Mouse (Mus musculus): ENCODE data around the gene Mbtd1. TPM values are rescaled to one million over a fixed set of nuclear protein-coding genes. Genes with fewer than 3 reads are reported as not detected.

Mbtd1 gene
- polyA plus RNA-seq, 1 experiment from 2014 or later: 26.7 TPM

DNA sequence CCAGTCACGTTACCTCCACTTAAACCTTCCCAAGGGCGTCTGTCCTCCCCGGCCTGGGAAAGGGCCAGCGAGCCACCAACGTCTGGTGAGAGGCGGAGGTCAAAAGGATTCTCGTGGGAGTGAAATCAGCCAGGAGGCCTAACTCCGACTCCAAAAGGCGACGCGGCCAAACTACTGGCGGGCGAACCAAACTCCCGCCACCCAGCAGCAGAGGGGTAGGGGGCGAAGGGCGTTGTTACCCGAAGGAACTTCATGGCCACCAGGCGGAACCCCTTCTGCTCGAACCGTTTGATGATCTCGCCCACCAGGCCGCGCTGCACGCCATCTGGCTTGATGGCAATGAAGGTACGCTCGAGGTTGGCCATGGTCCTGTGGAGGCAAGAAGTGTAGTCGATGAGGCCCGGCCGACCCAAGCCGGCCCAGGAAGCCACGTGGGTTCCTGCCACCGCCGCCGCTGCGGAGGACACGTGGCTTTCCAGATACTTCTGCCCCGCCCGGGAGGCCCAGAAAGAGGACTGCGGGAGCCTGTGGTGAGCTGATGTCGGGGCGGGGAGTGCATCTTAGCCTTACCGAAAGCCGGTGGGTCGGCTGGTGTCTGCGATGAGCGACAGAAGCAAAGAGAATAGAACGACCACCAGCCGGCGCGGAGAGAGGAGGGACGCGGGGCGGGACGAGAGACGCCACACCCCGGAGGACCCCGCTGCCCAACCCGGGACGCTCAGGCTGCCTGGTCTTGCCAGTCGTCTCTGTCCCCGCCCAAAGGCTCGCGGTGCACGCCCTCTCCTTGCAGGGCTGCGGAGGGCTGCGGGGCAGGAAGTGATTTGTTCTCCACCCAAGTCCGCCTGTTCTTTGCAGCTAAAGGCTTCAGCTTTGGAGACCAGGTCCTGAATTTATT is 69.9 kb downstream of the Mbtd1 start:
- peak overlapping the region; percentile 82 for H3K27ac ChIP-seq (replicated peaks; ENCODE audit: low read depth, low read length)
- no peaks in the 10 kb centered on the region for H3K9me3 ChIP-seq (ENCODE audit: control insufficient read depth, low read length)
- DNase-seq (peak; percentile 90), ATAC-seq (ENCODE audit: low FRiP score, low TSS enrichment) (peak; percentile 96)
- H3K4me2 ChIP-seq (ENCODE audit: low read length): peak overlapping the region; percentile 89
- peaks cover 10% of the 10 kb centered on the region for H3K4me1 ChIP-seq (ENCODE audit: control insufficient read depth, insufficient read depth, low read length)
- under 1% methylated on average over 66 of the region's 67 CpGs for WGBS
- peaks cover 44% of the 10 kb centered on the region for H3K36me3 ChIP-seq (ENCODE audit: control insufficient read depth, insufficient read depth, low read length)
- H3K9ac ChIP-seq (replicated peaks; ENCODE audit: low read length): peak overlapping the region; percentile 66
- no peaks in the 10 kb centered on the region for H3K27me3 ChIP-seq (ENCODE audit: control insufficient read depth, insufficient read depth, low read length)
- peak overlapping the region; percentile 60 for H3K4me3 ChIP-seq (replicated peaks; ENCODE audit: low read depth, low read length)

DNA sequence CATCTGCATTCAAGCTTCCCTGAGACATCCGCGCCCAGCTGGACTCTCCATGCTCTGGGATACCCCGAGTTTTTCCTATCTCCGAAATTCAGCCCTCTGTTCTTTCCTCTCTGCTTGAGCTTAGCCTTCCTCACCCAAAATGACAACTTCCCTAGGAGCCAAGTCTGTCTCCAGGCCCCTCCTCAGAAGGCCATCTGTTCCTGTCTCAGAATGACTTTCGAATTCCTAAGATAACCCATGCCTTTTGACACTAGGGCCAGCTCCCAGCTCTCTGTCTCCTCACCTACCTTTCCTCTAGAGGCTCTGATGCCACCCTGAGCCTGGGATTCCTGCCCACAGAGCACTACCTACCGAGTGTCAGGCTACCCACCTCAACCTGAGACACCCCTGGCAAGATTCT is 70.5 kb downstream of the Mbtd1 start, which contains the start of gene Nme2:
TSS of gene Nme2 (minus strand) at position 101 of the 400 bp plus-strand sequence.
- DNase-seq: peak; percentile 9
- peak within 1 kb of the TSS; percentile 89 for H3K4me2 ChIP-seq (ENCODE audit: low read length)
- ATAC-seq (ENCODE audit: low FRiP score, low TSS enrichment): no peak; the same call in 1 of the 2 replicates
- peak within 1 kb of the TSS; percentile 66 for H3K9ac ChIP-seq (replicated peaks; ENCODE audit: low read length)
- no peaks in the 10 kb centered on the region for H3K9me3 ChIP-seq (ENCODE audit: control insufficient read depth, low read length)
- peak within 1 kb of the TSS; percentile 60 for H3K4me3 ChIP-seq (replicated peaks; ENCODE audit: low read depth, low read length)
- H3K27me3 ChIP-seq (ENCODE audit: control insufficient read depth, insufficient read depth, low read length): no peaks in the 10 kb centered on the region
- 8% methylated on average over 6 of the region's 6 CpGs for WGBS
- H3K4me1 ChIP-seq (ENCODE audit: control insufficient read depth, insufficient read depth, low read length): peaks cover 10% of the 10 kb centered on the region
- peaks cover 44% of the 10 kb centered on the region for H3K36me3 ChIP-seq (ENCODE audit: control insufficient read depth, insufficient read depth, low read length)
- peak within 1 kb of the TSS; percentile 82 for H3K27ac ChIP-seq (replicated peaks; ENCODE audit: low read depth, low read length)

DNA sequence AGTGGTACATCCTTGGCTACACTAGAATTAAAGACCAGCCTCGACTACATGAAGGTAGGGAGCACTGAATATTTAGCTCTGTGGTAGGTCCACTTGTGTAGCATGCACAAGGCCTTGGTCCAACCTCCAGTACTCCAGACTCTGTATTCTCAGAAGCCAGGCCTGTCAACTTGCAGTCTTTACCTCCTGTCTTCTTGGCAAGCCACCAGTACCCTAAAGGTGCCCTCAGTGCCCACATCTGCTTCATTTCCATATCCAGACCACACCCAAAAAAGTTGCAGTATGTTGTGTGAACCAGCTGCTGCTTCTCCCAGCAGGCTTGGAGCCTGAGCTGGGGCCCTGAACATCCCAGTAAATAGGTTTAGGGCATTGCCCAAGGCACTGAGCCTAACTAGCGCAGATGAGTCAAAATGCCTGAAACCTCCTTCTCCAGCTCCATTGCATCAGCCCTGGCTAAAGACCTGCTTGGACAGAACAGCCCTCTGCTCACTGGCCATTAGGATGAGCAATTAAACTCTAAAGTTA is 71.4 kb downstream of the Mbtd1 start:
- H3K27ac ChIP-seq (replicated peaks; ENCODE audit: low read depth, low read length): no peak overlapping the region
- H3K9me3 ChIP-seq (ENCODE audit: control insufficient read depth, low read length): no peaks in the 10 kb centered on the region
- no peak overlapping the region for H3K9ac ChIP-seq (replicated peaks; ENCODE audit: low read length)
- ATAC-seq (ENCODE audit: low FRiP score, low TSS enrichment): no peak
- H3K36me3 ChIP-seq (ENCODE audit: control insufficient read depth, insufficient read depth, low read length): peaks cover 46% of the 10 kb centered on the region
- no peak overlapping the region for H3K4me2 ChIP-seq (ENCODE audit: low read length)
- no peak for DNase-seq
- H3K27me3 ChIP-seq (ENCODE audit: control insufficient read depth, insufficient read depth, low read length): no peaks in the 10 kb centered on the region
- peaks cover 10% of the 10 kb centered on the region for H3K4me1 ChIP-seq (ENCODE audit: control insufficient read depth, insufficient read depth, low read length)
- H3K4me3 ChIP-seq (replicated peaks; ENCODE audit: low read depth, low read length): no peak overlapping the region
- 88% methylated on average over 2 of the region's 2 CpGs for WGBS

- Histone ChIP-seq H3K4me2 (ENCODE audit: low read length) (no peak overlapping the region), H3K9me3 (ENCODE audit: control insufficient read depth, low read length) (no peaks in the 10 kb centered on the region), H3K36me3 (ENCODE audit: control insufficient read depth, insufficient read depth, low read length) (peaks cover 49% of the 10 kb centered on the region), H3K27me3 (ENCODE audit: control insufficient read depth, insufficient read depth, low read length) (no peaks in the 10 kb centered on the region), H3K4me1 (ENCODE audit: control insufficient read depth, insufficient read depth, low read length) (peaks cover 10% of the 10 kb centered on the region), H3K27ac (replicated peaks; ENCODE audit: low read depth, low read length) (no peak overlapping the region), H3K9ac (replicated peaks; ENCODE audit: low read length) (no peak overlapping the region), H3K4me3 (replicated peaks; ENCODE audit: low read depth, low read length) (no peak overlapping the region)
- DNase-seq: no peak
- WGBS: 86% methylated on average over 4 of the region's 4 CpGs
- no peak for ATAC-seq (ENCODE audit: low FRiP score, low TSS enrichment)
Observed at GRCm38 (mm10) chr11:93957746-93958145, 72.1 kb downstream of the Mbtd1 start.

DNA sequence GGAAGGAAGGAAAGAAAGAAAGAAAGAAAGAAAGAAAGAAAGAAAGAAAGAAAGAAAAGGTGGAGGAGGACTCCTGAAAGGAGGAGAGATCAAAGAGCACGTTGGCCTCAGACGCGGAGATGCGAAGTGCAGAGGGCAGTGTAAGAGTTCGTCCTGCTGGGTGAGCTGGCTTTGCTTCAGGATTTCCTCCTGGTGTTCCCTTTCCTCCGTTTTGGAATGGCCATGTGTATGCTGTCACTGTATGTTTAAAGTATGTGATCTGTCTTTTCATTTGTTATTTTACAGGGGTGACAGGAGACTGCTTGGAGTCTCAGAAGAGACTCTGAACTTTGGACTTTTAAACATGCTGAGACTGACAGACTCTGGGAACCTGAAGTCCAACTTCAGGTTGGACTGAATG is 75.8 kb downstream of the Mbtd1 start:
- Histone ChIP-seq H3K27ac (replicated peaks; ENCODE audit: low read depth, low read length) (no peak overlapping the region), H3K4me2 (ENCODE audit: low read length) (no peak overlapping the region), H3K9ac (replicated peaks; ENCODE audit: low read length) (no peak overlapping the region), H3K4me1 (ENCODE audit: control insufficient read depth, insufficient read depth, low read length) (peaks cover 2% of the 10 kb centered on the region; the same call in 1 of the 2 replicates), H3K4me3 (replicated peaks; ENCODE audit: low read depth, low read length) (no peak overlapping the region), H3K27me3 (ENCODE audit: control insufficient read depth, insufficient read depth, low read length) (no peaks in the 10 kb centered on the region), H3K9me3 (ENCODE audit: control insufficient read depth, low read length) (no peaks in the 10 kb centered on the region), H3K36me3 (ENCODE audit: control insufficient read depth, insufficient read depth, low read length) (peaks cover 79% of the 10 kb centered on the region)
- WGBS: 92% methylated on average over 6 of the region's 6 CpGs
- DNase-seq (no peak), ATAC-seq (ENCODE audit: low FRiP score, low TSS enrichment) (no peak)

GRCm38 (mm10) chr11:93963013-93963412 is 77.4 kb downstream of the Mbtd1 start:
- Histone ChIP-seq H3K4me2 (ENCODE audit: low read length) (no peak overlapping the region), H3K9me3 (ENCODE audit: control insufficient read depth, low read length) (no peaks in the 10 kb centered on the region), H3K36me3 (ENCODE audit: control insufficient read depth, insufficient read depth, low read length) (peaks cover 74% of the 10 kb centered on the region), H3K27me3 (ENCODE audit: control insufficient read depth, insufficient read depth, low read length) (no peaks in the 10 kb centered on the region), H3K9ac (replicated peaks; ENCODE audit: low read length) (no peak overlapping the region), H3K4me3 (replicated peaks; ENCODE audit: low read depth, low read length) (no peak overlapping the region), H3K4me1 (ENCODE audit: control insufficient read depth, insufficient read depth, low read length) (peaks cover 5% of the 10 kb centered on the region; the same call in 1 of the 2 replicates), H3K27ac (replicated peaks; ENCODE audit: low read depth, low read length) (no peak overlapping the region)
- DNase-seq (no peak), ATAC-seq (ENCODE audit: low FRiP score, low TSS enrichment) (no peak)
- WGBS: 73% methylated on average over 4 of the region's 4 CpGs

GRCm38 (mm10) chr11:93965391-93965790 is 79.7 kb downstream of the Mbtd1 start:
- peaks cover 52% of the 10 kb centered on the region for H3K36me3 ChIP-seq (ENCODE audit: control insufficient read depth, insufficient read depth, low read length)
- H3K9me3 ChIP-seq (ENCODE audit: control insufficient read depth, low read length): no peaks in the 10 kb centered on the region
- H3K4me3 ChIP-seq (replicated peaks; ENCODE audit: low read depth, low read length): no peak overlapping the region
- H3K27me3 ChIP-seq (ENCODE audit: control insufficient read depth, insufficient read depth, low read length): no peaks in the 10 kb centered on the region
- DNase-seq: no peak
- no peak overlapping the region for H3K9ac ChIP-seq (replicated peaks; ENCODE audit: low read length)
- no peak overlapping the region for H3K4me2 ChIP-seq (ENCODE audit: low read length)
- WGBS: 97% methylated on average over 6 of the region's 6 CpGs
- H3K4me1 ChIP-seq (ENCODE audit: control insufficient read depth, insufficient read depth, low read length): peaks cover 8% of the 10 kb centered on the region; the same call in 1 of the 2 replicates
- no peak for ATAC-seq (ENCODE audit: low FRiP score, low TSS enrichment)
- no peak overlapping the region for H3K27ac ChIP-seq (replicated peaks; ENCODE audit: low read depth, low read length)

DNA sequence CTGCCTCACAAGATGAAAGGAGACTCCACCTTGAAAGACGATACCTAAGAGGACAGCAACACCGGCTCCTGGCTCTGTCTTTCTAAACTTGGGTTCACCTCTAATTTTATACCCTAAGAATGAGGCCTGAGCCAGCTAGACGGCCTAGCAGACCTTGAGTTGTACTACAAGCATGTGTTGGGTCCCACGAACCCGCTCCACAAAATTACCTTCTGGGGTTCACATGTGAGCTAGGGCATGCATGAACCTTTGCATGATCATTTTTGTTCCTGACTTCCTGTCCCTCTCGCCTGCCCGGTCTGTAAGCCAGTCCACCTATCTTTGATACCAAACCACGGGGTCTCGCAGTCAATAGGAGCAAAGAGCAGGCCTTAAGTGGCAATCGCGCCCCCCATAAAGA is 81.7 kb downstream of the Mbtd1 start:
- Histone ChIP-seq H3K27me3 (ENCODE audit: control insufficient read depth, insufficient read depth, low read length) (no peaks in the 10 kb centered on the region), H3K4me3 (replicated peaks; ENCODE audit: low read depth, low read length) (peak overlapping the region; percentile 82), H3K4me2 (ENCODE audit: low read length) (peak overlapping the region; percentile 83), H3K27ac (replicated peaks; ENCODE audit: low read depth, low read length) (peak overlapping the region; percentile 82), H3K4me1 (ENCODE audit: control insufficient read depth, insufficient read depth, low read length) (peaks cover 8% of the 10 kb centered on the region; the same call in 1 of the 2 replicates), H3K9me3 (ENCODE audit: control insufficient read depth, low read length) (no peaks in the 10 kb centered on the region), H3K36me3 (ENCODE audit: control insufficient read depth, insufficient read depth, low read length) (peaks cover 34% of the 10 kb centered on the region), H3K9ac (replicated peaks; ENCODE audit: low read length) (peak overlapping the region; percentile 81)
- DNase-seq (peak; percentile 26), ATAC-seq (ENCODE audit: low FRiP score, low TSS enrichment) (no peak)
- 4% methylated on average over 11 of the region's 11 CpGs for WGBS

Measured in midbrain, embryonic 14.5 days (tissue).